7 mouse cellular contexts compared by ENCODE assay signal in the genomic region with DNA sequence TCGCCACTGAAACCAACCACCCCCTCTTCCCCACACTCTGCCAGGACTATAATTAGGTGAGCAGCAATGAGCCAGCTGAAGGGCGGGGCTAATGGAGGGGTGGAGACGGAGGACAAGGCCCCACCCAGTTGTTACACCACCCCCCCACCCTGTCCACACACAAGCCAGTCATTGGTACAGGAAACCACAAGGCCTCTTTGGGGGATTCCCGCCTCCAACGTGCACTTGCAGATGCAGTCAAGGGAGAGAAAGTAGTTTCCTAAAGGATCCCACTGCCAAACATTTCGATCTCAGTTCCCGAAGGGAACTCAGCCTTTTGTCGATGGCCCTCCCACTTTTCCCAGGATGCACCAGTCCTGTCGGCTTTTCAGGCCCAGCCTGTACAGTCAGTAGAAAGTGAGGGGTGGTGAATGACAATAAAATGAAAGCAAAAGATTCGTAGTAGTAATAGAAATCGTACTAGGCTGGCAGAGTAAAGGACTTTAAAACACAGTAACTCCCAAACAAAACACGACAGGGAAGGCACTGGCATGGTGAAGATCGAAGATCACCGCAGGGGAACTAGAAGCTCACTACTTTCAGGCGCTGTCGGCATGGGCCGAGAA. TPM values are rescaled to one million over a fixed set of nuclear protein-coding genes. Genes with fewer than 3 reads are reported as not detected.
DNase-seq lines count a peak whose midpoint lies in the region; ATAC-seq and TF ChIP-seq lines count a peak whose summit lies in the region.

No protein-coding gene starts in this region.

- intact Hi-C loops in left cerebral cortex, postnatal 25 days (cut with DNase I), result loop anchor here (5.0 kb wide), 2 partner anchors 63 to 237 kb away; a partner anchor contains a TSS

- no peak for ATAC-seq in forebrain, embryonic 13.5 days

- peak overlapping the region; percentile 97 for H3K9ac ChIP-seq in forebrain, embryonic 13.5 days

- peak; percentile 95 for DNase-seq in NIH3T3 (ENCODE audit: low read depth)
- peak; percentile 86 for DNase-seq in c-Kit-negative CD71-positive TER-119-positive erythroid progenitor cells, embryonic 14.5 days (ENCODE audit: low read depth, low spot score)
- peak; percentile 56 for DNase-seq in hindbrain, embryonic 10.5 days (ENCODE audit: low spot score)
- peak; percentile 41 to 61 for DNase-seq in left cerebral cortex, postnatal 25 days (ENCODE audit: low spot score in 2 of 2)
- peak; percentile 61 for DNase-seq in mesoderm, embryonic 11.5 days (ENCODE audit: low read depth, low spot score)
- peak; percentile 76 to 84 for DNase-seq in spleen, adult 2 months (ENCODE audit: low read depth in 1 of 2, low spot score in 2 of 2)

- WGBS in forebrain, embryonic 13.5 days, result 1% methylated on average over 17 of the region's 17 CpGs
- 3% methylated on average over 17 of the region's 17 CpGs for WGBS in hindbrain, embryonic 10.5 days
- under 1% methylated on average over 17 of the region's 17 CpGs for WGBS in spleen, adult 2 months

- H3K4me3 ChIP-seq in forebrain, embryonic 13.5 days, result peak overlapping the region; percentile 92
- H3K4me3 ChIP-seq in hindbrain, embryonic 10.5 days, result peak overlapping the region; percentile 91
- H3K4me3 ChIP-seq in spleen, adult 2 months (ENCODE audit: extremely low read depth, insufficient read depth, insufficient read length), result peak overlapping the region; percentile 96

- peak overlapping the region; percentile 90 for H3K4me2 ChIP-seq in forebrain, embryonic 13.5 days

- peaks cover 39% of the 10 kb centered on the region for H3K4me1 ChIP-seq in forebrain, embryonic 13.5 days
- H3K4me1 ChIP-seq in hindbrain, embryonic 10.5 days (replicated peaks), result peaks cover 53% of the 10 kb centered on the region
- peaks cover 8% of the 10 kb centered on the region for H3K4me1 ChIP-seq in spleen, adult 2 months (ENCODE audit: control insufficient read depth, insufficient read depth, insufficient read length)

- peak overlapping the region; percentile 92 for H3K27ac ChIP-seq in forebrain, embryonic 13.5 days
- H3K27ac ChIP-seq in hindbrain, embryonic 10.5 days, result peak overlapping the region; percentile 98
- peak overlapping the region; percentile 98 for H3K27ac ChIP-seq in spleen, adult 2 months (ENCODE audit: insufficient read depth, low read length)

- TF ChIP-seq POLR2A in spleen, adult 2 months (IDR thresholded peaks at IDR 0.05; ENCODE audit: low read depth, low read length), result no peak

- H3K36me3 ChIP-seq in forebrain, embryonic 13.5 days (ENCODE audit: poor library complexity, severe bottlenecking), result peaks cover 45% of the 10 kb centered on the region
- H3K36me3 ChIP-seq in hindbrain, embryonic 10.5 days, result peaks cover 50% of the 10 kb centered on the region
- peaks cover 31% of the 10 kb centered on the region for H3K36me3 ChIP-seq in spleen, adult 2 months (ENCODE audit: control insufficient read depth, insufficient read depth, low read length)

- H3K9me3 ChIP-seq in forebrain, embryonic 13.5 days (replicated peaks), result no peaks in the 10 kb centered on the region
- no peaks in the 10 kb centered on the region for H3K9me3 ChIP-seq in hindbrain, embryonic 10.5 days

- no peak for TF ChIP-seq CTCF in spleen, adult 2 months (IDR thresholded peaks at IDR 0.05; ENCODE audit: extremely low read depth, insufficient read depth, insufficient read length, insufficient replicate concordance)

- no peaks in the 10 kb centered on the region for H3K27me3 ChIP-seq in forebrain, embryonic 13.5 days
- no peaks in the 10 kb centered on the region for H3K27me3 ChIP-seq in hindbrain, embryonic 10.5 days (ENCODE audit: insufficient read depth, poor library complexity, severe bottlenecking)
- no peaks in the 10 kb centered on the region for H3K27me3 ChIP-seq in spleen, adult 2 months (ENCODE audit: control insufficient read depth, insufficient read depth, low read length)

RNA-seq across cellular contexts. Expression of a gene that starts 2.0 kb away (rescaled TPM):
- polyA plus RNA-seq in forebrain, embryonic 13.5 days (2015; fragmentation: Nextera tagmentation; extraction: Ambion mirVana), result 1,467 and 1,510 TPM in 2 replicates
- polyA plus RNA-seq in hindbrain, embryonic 10.5 days (2016; fragmentation: Nextera tagmentation; extraction: Ambion mirVana), result 2,350 and 2,667 TPM in 2 replicates
- 100 to 1,000 TPM; 425 to 450 TPM for total RNA-seq in left cerebral cortex, postnatal 25 days (2021)
- 219 and 257 TPM in 2 replicates for polyA plus RNA-seq in spleen, adult 2 months (2012; rRNA removed)

RNA-seq across cellular contexts. Expression of a gene that starts 6.1 kb away (rescaled TPM):
- polyA plus RNA-seq in forebrain, embryonic 13.5 days (2015; fragmentation: Nextera tagmentation; extraction: Ambion mirVana), result 90.1 and 93.2 TPM in 2 replicates
- polyA plus RNA-seq in hindbrain, embryonic 10.5 days (2016; fragmentation: Nextera tagmentation; extraction: Ambion mirVana), result 96.8 and 105 TPM in 2 replicates
- total RNA-seq in left cerebral cortex, postnatal 25 days (2021), result 10 to 100 TPM; 26.9 to 33.2 TPM
- polyA plus RNA-seq in spleen, adult 2 months (2012; rRNA removed), result 119 and 145 TPM in 2 replicates

RNA-seq across cellular contexts. Expression of a gene that starts 15.8 kb away (rescaled TPM):
- polyA plus RNA-seq in forebrain, embryonic 13.5 days (2015; fragmentation: Nextera tagmentation; extraction: Ambion mirVana), result 4.5 and 6.0 TPM in 2 replicates
- polyA plus RNA-seq in hindbrain, embryonic 10.5 days (2016; fragmentation: Nextera tagmentation; extraction: Ambion mirVana), result 2.8 and 2.9 TPM in 2 replicates
- total RNA-seq in left cerebral cortex, postnatal 25 days (2021), result 10 to 100 TPM in 1 of 2 experiments, 1 to 10 TPM in 1; 6.1 to 10.7 TPM
- 0.36 TPM in 2 replicates for polyA plus RNA-seq in spleen, adult 2 months (2012; rRNA removed)

RNA-seq across cellular contexts. Expression of a gene that starts 18.9 kb away (rescaled TPM):
- 15.5 and 20.2 TPM in 2 replicates for polyA plus RNA-seq in forebrain, embryonic 13.5 days (2015; fragmentation: Nextera tagmentation; extraction: Ambion mirVana)
- polyA plus RNA-seq in hindbrain, embryonic 10.5 days (2016; fragmentation: Nextera tagmentation; extraction: Ambion mirVana), result 12.5 and 13.4 TPM in 2 replicates
- 100 to 1,000 TPM; 113 to 117 TPM for total RNA-seq in left cerebral cortex, postnatal 25 days (2021)
- polyA plus RNA-seq in spleen, adult 2 months (2012; rRNA removed), result 43.3 and 45.2 TPM in 2 replicates

RNA-seq across cellular contexts. Expression of a gene that starts 19.0 kb away (rescaled TPM):
- 19.1 and 20.3 TPM in 2 replicates for polyA plus RNA-seq in forebrain, embryonic 13.5 days (2015; fragmentation: Nextera tagmentation; extraction: Ambion mirVana)
- 11.4 and 15.2 TPM in 2 replicates for polyA plus RNA-seq in hindbrain, embryonic 10.5 days (2016; fragmentation: Nextera tagmentation; extraction: Ambion mirVana)
- total RNA-seq in left cerebral cortex, postnatal 25 days (2021), result under 1 TPM; 0.55 to 0.60 TPM
- polyA plus RNA-seq in spleen, adult 2 months (2012; rRNA removed), result 0.48 and 0.51 TPM in 2 replicates
